Mouse (Mus musculus) lung, postnatal 25 days (tissue): Measurements from ENCODE around the gene Zfp335.
A peak's percentile ranks its signal among the peaks of the same experiment; 100 is the strongest.
"Not testable (repeated sequence)": the region's sequence is repeated elsewhere in the genome, so short reads cannot be mapped to it uniquely, and the experiment has no call there.

Source experiments
- DNase-seq: peaks from one replicate; pipeline ENCODE4 v3.0.0; 2022; ENCODE audit warnings: low spot score

Zfp335 gene

GRCm38 (mm10) chr2:164894048-164894447 is 17.5 kb downstream of the Zfp335 start:
- no peak for DNase-seq

DNA sequence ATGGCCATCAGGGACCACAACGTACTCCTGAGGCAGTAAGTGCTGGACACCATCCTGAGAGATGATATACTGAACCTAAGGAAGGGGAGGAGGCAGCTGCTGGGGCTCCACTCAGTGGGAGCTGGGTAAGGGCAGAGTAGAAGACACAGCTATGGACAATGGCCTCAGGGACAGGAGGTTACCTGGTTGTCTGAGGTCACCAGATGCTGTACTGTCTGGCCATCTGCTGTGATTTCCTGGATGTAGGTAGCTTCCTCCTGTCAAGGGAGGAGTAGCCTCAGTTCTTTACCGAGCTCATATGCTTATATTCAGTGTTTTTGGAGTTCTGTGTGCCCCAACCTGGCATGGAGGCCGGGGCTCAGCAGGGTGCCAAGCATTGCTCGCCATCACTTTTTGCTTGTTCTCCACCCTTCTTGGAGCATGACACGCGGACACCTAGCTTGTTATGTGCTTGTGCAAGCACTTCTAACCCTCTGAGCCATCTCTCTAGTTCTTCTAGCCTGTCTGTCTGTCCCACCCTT is 18.8 kb downstream of the Zfp335 start:
- no peak for DNase-seq

DNA sequence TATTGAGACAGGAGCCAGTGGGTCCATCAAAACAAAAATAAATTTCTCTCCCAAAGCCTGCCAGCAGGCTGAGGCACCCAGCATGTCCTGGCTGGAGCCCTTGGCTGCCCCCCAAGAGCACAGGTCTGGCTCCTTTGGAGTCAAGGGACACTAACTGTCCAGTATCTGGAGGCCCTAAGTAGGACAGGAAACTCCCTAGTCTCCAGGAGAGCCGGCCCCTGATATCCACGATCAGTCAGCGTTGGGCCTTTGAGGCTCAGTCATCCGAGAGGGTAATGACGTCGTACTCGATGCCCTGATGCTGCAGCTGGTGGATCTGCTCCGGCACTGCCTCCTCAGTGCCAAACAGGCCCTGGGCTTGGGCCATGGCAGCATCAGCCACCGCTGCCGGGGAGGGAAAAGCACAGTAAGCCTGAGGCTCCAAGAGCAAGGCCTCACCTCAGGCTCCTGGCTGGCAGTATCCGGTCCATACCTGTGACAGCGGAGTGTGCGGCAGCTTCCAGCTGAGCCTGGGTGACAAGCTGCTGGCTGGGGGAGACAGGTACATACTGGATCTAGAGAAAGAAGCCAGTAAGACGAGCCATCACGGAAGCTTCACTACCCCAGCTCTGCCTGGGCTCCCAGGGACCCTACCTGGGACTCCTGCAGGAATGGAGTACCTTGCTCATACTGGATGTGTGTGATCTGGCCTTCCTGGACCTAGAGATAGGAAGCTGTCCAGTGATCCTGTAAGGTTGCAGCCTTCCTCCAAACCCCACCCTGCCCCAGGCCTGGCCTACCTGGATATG is 19.5 kb downstream of the Zfp335 start:
- DNase-seq = no peak

DNA sequence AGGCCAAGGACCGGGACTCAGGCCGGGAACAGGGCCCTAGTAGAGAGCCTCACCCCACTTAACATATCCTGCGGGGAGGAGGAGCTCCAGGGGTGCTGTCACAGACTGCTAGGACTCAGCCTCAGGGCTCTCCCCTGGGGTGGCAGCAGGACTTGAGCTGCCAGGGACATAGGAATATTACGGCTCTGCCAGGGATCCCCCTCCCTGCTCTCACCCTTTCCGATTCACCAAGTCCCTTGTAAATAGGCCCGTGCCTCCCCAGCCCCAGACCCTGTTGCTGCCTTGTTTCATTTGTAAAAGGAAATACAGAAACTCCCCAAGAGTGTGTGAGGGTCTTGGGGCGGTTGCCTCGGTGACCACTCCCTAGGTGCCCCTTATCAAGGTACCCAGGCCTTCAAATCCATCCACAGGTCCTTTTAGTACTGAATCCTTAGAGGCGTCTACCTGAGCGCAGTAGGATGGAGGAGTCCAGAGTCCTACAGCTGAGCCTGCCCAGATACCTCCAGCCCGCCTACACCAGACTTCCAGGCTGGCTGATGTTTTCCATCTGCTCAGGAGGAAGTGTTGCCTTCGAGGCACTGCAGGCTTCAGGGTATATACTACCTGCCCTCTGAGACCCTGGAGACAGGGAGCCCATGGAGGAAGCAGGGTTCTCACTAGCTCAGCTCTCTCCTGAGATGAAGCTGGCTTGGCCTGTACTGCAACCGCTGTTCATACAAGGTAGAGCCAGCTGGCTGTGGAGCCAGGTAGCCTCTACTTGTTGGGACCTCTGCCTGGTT is 20.3 kb downstream of the Zfp335 start:
- DNase-seq = no peak

DNA sequence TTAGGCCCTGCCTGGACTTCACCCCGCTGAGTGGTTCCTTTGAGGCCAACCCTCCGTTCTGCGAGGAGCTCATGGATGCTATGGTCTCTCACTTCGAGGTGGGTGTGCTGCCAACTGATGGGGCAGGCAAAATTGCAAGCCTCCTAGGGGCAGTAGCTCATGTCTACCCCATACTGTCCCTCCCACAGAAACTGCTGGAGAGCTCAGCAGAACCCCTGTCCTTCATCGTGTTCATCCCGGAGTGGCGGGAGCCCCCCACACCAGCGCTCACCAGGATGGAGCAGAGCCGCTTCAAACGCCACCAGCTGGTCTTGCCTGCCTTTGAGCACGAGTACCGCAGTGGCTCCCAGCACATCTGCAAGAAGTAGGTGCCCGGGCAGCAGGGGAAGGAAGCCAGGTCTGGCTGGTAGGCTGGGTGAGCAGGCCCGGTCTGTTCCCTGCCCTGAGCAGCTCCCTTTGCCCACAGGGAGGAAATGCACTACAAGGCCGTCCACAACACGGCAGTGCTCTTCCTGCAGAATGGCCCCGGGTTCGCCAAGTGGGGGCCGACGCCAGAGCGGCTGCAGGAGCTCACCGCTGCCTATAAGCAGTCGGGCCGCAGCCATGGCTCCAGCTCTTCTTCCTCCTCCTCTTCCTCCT is 21.0 kb downstream of the Zfp335 start:
- no peak for DNase-seq

DNA sequence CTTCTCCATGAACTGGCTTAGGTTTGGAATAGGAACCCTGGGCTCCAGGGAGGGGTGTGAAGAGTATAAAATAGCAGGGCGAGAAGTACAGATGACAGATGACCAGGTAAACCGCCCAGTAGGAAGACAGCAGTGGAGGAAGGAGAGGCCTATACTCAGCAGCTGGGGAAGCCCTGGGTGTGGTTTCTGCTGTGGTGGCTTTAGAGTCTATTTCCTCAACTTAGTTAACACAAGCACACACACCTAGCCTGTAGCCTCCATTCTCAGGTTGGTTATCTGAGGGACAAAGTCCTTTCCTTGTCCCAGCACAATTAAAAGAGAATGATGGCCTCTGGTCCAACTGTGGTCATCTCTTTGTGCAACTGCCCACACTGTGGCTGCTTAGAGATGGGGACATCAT is 21.6 kb downstream of the Zfp335 start:
- DNase-seq = no peak

- no peak for DNase-seq
These were observed 22.6 kb downstream of the Zfp335 start for GRCm38 (mm10) chr2:164888996-164889395.

DNA sequence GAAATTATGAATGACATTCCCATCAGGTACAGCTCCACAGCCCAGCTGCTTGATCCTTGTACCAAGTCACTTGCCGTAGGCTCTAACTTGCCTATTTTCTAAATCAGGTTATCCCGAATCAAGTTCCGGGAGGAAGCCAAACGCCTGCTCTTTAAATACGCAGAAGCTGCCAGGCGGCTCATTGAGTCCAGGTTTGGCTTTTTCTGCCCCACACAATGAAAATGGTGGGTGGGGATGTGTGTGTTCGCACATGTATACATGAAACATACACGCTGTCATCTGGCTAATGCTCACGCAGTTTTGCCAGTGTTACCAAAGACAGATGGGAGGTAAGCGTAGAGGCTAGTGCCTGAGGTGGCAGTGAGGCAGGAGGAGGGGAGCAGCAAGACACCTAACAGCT is 24.9 kb downstream of the Zfp335 start:
- no peak for DNase-seq

DNA sequence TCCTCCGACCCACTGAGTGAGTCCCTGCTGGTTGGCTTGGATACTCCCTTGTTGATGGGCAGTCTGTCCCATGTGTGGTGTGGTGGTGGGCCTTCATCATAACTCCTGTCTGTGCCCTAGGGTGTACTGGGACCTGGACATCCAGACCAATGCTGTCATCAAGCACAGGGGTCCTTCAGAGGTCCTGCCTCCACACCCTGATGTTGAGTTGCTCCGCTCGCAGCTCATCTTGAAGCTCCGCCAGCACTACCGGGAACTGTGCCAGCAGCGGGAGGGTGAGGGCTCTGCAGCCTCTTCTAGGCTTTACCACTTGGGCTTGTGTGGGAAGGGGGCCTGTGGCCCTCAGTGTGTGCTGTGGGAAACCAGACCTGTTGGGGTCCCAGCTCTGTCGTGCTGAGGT is 25.8 kb downstream of the Zfp335 start:
- DNase-seq = peak; percentile 37

DNA sequence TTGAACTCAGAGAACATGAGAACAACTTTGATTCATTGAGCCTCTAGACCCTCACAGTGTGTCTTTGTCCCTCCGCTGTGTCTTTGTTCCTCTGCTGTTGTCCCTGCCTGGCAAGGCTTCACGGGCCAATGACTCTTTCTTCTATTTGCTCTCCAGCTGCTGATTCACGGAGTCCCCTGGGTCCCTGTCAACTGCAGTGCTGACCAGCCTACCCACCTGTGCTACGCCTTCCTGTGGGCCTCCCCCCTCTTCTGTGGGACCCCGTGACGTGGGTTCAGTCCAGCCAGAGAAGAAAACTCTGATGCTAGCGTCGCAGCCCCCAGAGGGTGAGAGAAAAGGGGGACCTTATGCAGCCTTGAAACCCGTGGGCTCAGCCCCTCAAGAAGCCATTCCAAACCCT is 28.9 kb downstream of the Zfp335 start:
- no peak for DNase-seq

- peak; percentile 95 for DNase-seq
These were observed 31.8 kb downstream of the Zfp335 start for GRCm38 (mm10) chr2:164879568-164880277.

DNA sequence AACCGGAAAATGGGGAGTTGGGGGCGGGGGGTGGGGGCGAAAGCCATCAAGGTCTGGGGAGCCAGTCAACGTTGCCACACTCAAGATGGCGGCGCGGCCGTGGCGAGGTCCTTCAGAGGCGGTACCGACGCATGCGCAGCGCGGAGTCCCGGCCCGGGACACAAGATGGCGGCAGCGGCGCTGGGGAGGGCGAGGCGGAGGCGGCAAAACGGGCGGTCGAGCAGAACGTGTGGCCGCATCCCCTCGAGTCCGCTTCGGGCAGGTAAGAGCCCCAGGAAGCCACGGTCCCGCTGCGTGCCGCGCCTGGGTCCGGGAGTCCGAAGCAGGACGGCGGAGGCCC is 32.4 kb downstream of the Zfp335 start, which contains the start of gene Pcif1:
Gene Pcif1, plus strand, starts transcription at position 77 of the 340 bp plus-strand sequence.
- peak; percentile 92 for DNase-seq

DNA sequence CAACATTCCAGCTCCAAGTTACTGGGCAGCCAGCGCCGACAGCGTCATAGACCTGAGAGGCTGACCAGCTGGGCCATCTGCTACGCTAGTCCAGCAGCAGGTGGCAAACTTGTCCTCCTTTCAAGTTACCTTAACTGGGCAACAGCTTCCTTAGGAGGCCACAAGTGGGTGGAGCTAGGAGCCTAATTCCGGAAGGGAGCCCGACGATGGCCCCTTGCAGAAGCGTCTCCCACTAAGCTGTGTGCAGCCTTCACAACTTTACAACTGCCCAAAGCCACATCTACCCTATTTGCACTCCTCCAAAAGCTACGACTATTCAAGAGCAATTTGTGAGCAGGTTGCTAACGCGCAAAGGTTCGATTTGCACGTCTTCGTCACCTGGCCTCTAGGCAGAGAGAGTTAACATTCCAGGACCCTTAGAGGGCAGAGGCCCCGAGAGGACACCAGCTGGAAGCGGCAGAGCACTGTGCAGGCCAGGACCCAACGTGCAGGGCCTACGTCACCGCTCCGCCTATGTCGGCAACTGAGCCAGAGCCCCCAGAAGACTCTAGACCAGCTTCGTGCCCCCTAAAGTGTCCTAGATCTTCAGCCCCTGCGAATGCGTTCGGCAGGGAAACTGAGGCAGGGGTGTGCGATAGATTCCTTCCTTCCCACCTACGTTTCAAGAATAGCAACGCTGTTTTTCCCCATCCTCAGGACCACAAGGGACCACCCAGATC is 32.9 kb downstream of the Zfp335 start:
- peak; percentile 79 for DNase-seq

DNA sequence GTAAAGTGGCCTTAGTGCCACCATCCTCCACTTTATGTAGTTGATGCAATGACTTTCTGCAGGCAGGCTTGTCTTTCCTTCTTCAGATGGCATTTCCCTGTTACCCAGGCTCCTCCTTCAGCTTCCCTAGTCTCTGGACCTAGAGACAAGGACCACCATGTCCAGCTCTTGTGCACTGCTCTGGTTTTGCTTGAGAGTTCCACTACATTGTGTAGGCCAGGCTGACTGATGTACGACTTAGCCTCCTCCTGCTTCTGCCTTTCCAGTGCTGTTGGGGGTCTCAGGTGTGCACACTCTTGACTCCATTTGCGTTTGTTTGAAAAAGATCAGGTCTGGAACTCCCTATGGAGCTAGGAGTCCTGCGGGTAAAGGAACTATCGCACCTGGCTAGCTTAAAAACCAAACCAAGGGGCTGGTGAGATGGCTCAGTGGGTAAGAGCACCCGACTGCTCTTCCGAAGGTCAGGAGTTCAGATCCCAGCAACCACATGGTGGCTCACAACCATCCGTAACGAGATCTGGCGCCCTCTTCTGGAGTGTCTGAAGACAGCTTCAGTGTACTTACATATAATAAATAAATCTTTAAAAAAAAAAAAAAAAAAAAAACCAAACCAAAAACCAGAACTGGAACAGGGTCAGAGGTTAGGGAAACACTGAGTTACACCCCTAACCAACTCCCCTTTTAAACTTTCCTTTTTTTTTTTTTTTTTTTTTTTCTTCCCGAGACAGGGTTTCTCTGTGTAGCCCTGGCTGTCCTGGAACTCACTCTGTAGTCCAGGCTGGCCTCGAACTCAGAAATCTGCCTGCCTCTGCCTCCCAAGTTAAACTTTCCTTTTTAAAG is 34.0 kb downstream of the Zfp335 start:
- not testable (repeated sequence) for DNase-seq

DNA sequence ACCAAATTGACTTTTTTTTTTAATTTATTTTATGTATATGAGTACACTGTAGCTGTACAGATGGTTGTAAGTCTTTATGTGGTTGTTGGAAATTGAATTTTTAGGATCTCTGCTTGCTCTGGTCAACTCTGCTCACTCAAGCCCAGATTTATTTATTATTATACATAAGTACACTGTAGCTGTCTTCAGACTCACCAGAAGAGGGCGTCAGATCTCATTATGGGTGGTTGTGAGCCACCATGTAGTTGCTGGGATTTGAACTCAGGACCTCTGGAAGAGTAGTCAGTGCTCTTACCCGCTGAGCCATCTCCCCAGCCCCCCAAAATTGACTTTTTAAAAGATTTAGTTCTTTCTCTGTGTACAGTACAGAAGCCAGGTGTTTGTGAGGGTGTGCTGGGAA is 35.9 kb downstream of the Zfp335 start:
- not testable (repeated sequence) for DNase-seq

DNA sequence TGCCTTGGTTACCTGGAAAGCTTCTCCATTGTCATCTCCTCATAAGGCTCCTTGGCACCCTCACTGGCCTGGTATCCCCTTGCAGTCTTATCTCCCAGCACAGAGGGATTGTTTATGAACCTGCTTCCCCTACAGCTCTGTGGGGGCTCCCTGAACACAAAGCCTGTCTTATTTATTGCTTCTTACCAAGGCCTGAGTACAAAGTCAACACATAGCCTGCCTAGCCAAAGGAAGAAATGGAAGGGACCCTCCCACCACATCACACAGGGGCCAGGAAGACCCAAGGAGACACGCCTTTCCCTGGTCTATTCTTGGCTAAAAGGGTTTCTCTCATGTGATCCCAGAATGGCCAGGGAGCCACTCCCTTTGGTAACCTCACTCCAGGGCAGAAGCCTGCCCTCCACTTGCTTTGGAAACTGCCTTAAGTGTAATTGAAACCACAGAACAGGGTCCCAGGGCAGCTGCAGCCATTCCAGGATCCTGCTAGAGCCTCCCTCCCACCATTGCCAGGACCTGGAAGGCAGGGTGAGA is 37.3 kb downstream of the Zfp335 start:
- DNase-seq = peak; percentile 88

DNA sequence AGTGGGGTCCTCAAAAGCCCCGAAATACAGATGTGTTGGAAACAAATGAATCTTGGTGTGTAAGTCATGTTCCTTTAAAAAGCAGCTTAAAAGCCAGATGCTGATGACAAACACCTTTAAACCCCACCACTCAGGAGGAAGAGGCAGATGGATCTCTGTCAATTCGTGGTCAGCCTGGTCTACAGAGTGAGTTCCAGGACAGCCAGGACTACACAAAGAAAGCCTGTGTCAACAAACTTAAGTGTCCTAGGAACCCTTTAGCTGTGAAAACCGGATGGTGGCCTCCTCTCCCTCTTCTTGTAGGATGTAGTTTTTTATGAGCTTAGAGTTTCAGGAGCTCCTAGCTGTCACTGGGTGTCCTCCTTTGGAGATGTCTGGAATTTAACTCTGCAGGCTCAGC is 37.9 kb downstream of the Zfp335 start:
- DNase-seq = no peak

DNA sequence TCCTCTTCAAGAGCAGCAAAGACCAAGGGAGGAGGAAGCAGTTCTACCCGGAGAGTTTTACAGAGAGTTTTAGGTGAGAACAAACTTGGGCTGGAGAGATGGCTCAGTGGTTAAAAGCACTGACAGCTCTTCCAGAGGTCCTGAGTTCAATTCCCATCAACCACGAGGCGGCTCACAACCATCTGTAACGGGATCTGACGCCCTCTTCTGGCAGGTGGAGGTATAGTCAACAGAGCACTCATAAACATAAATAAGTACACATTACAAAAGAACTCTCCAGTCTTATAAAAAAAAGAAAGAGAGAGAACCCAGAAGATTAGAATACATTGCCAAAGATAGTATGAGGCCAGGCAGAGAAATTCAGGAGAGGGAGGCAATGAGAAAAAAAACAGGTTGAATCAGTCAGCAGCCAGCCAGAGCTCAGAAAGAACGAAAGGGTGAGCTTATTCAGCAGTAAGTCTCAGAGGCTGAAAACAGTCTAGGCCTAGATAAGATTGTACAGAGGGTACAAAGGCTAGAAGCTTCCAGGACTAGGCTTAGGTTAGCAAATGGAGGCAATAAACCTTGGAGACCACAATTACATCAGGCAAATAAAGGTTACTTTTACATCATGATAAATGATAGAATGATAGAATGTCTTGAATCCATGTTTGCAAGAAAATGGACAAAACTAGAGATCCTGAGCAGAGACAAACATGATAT is 39.8 kb downstream of the Zfp335 start:
- no peak for DNase-seq

GRCm38 (mm10) chr2:164868491-164868890 is 43.1 kb downstream of the Zfp335 start:
- peak; percentile 70 for DNase-seq

DNA sequence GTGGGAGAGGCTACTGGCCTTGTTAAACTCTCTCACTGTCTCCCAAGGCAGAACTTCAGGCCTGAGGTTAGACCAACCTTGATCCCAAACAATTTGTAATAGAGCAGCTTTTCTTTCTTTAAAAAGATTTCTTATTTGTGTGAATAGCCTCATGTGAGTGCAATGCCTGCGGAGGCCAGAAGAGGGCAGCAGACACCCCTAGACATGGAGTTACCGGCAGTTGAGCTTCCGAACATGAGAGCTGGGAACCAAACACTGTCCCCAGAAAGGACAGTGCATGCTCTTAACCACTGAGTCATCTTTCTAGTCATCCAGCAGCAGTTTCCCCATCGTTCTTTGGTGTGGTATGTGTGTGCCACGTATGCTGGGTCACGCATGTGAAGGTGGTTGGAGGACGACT is 44.0 kb downstream of the Zfp335 start:
- DNase-seq = no peak
